Comparison of ENCODE assay signal across 8 mouse cellular contexts in the genomic region with DNA sequence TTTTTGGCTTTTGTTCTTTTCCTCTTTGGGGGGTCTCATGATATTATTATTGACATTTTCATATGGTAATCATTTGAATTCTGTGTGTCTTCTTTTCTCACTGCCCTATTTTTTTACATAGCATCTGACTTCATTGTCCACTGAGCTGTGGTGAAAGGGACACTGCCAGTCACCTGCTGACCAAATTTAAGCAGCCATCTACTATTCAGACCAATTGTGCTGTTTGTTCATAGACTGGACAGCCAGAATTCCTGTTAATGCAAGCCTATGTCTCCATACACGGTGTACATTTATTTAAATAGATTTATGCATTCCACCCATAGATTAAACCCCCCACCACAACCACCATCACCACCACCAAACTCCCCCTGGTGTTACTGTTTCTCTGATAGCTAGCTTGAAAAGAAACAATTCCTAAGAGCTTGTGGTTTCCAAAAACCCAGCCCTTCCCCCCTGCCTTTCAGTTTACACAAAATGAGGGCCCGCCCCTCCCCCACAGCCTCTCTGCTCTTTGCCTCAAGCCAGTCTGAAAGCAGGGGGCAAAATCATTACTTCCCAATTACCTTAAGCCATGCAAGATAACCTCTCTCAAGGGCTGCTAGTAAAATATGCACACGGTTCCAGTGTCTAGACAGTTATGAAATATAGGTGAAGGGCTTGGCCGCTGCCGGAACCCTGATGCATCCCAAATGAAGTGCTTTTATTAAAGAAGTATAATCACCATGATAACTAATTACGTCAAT.
DNase-seq lines count a peak whose midpoint lies in the region; ATAC-seq and TF ChIP-seq lines count a peak whose summit lies in the region.

No protein-coding gene starts in this region.

- WGBS in embryonic facial prominence, embryonic 15.5 days: 39% methylated on average over 6 of the region's 6 CpGs
- WGBS in neural tube, embryonic 12.5 days: 18% methylated on average over 6 of the region's 6 CpGs

- no peaks in the 10 kb centered on the region for H3K36me3 ChIP-seq in CH12.LX (replicated peaks in 1 of 2; ENCODE audit: control insufficient read depth in 1 of 2, insufficient read depth in 1 of 2, low read length in 1 of 2)
- H3K36me3 ChIP-seq in embryonic facial prominence, embryonic 15.5 days: no peaks in the 10 kb centered on the region
- H3K36me3 ChIP-seq in neural tube, embryonic 12.5 days: no peaks in the 10 kb centered on the region

- in situ Hi-C loops in CH12.LX (cut with MboI; ENCODE audit: low pct_ligation_motif_present, low pct_unique_long_range_greater_than_20kb, low sequenced_read_pairs): no loop called here

- TF ChIP-seq CTCF in CH12.LX (conservative IDR thresholded peaks at IDR 0.05 in 1 of 2, IDR thresholded peaks at IDR 0.05 in 1 of 2; ENCODE audit: low read depth in 2 of 2, low read length in 2 of 2): no peak

- no peaks in the 10 kb centered on the region for H3K27me3 ChIP-seq in CH12.LX (replicated peaks)
- no peaks in the 10 kb centered on the region for H3K27me3 ChIP-seq in embryonic facial prominence, embryonic 15.5 days
- no peaks in the 10 kb centered on the region for H3K27me3 ChIP-seq in neural tube, embryonic 12.5 days (replicated peaks)

- no peak overlapping the region for H3K27ac ChIP-seq in CH12.LX (ENCODE audit: insufficient read depth, low read depth)
- H3K27ac ChIP-seq in embryonic facial prominence, embryonic 15.5 days (replicated peaks): no peak overlapping the region
- peak overlapping the region; percentile 57; the same call in 1 of the 2 replicates for H3K27ac ChIP-seq in neural tube, embryonic 12.5 days

- TF ChIP-seq EP300 in CH12.LX (IDR thresholded peaks at IDR 0.05; ENCODE audit: low read length): no peak

- H3K4me2 ChIP-seq in CH12.LX (ENCODE audit: insufficient read depth, low read depth, poor library complexity, severe bottlenecking): peak overlapping the region; percentile 4; the same call in 1 of the 2 replicates
- H3K4me2 ChIP-seq in embryonic facial prominence, embryonic 15.5 days (replicated peaks): peak overlapping the region; percentile 56
- peak overlapping the region; percentile 58 for H3K4me2 ChIP-seq in neural tube, embryonic 12.5 days (replicated peaks)

- H3K9me3 ChIP-seq in CH12.LX (replicated peaks; ENCODE audit: low read length): no peaks in the 10 kb centered on the region
- no peaks in the 10 kb centered on the region for H3K9me3 ChIP-seq in embryonic facial prominence, embryonic 15.5 days (replicated peaks)
- no peaks in the 10 kb centered on the region for H3K9me3 ChIP-seq in neural tube, embryonic 12.5 days

- no peak for TF ChIP-seq POLR2A in CH12.LX (IDR thresholded peaks at IDR 0.05; ENCODE audit: low read depth, low read length)

- 0 out of 2 replicates have a peak, but pooled peaks have one; percentile 29 for ATAC-seq in embryonic facial prominence, embryonic 15.5 days (ENCODE audit: insufficient number of reproducible peaks, low FRiP score, low TSS enrichment, low read depth)
- ATAC-seq in neural tube, embryonic 12.5 days (ENCODE audit: low FRiP score, low read depth): peak; percentile 82

- no peak overlapping the region for H3K4me3 ChIP-seq in CH12.LX (replicated peaks in 1 of 3; ENCODE audit: low read depth in 2 of 3, low read length in 2 of 3, poor library complexity in 1 of 3)
- peak overlapping the region; percentile 35; the same call in 1 of the 2 replicates for H3K4me3 ChIP-seq in embryonic facial prominence, embryonic 15.5 days (replicated peaks)
- H3K4me3 ChIP-seq in neural tube, embryonic 12.5 days: no peak overlapping the region

- no peak overlapping the region for H3K9ac ChIP-seq in CH12.LX (ENCODE audit: insufficient read depth, low read depth)
- H3K9ac ChIP-seq in embryonic facial prominence, embryonic 15.5 days: no peak overlapping the region
- H3K9ac ChIP-seq in neural tube, embryonic 12.5 days: peak overlapping the region; percentile 50

- peaks cover 5 to 27% of the 10 kb centered on the region in 2 experiments; a peak in 3 of 4 replicates for H3K4me1 ChIP-seq in CH12.LX (ENCODE audit: control insufficient read depth in 1 of 2, insufficient read depth in 2 of 2)
- peaks cover 23% of the 10 kb centered on the region for H3K4me1 ChIP-seq in embryonic facial prominence, embryonic 15.5 days
- peaks cover 31% of the 10 kb centered on the region for H3K4me1 ChIP-seq in neural tube, embryonic 12.5 days

- DNase-seq in CH12.LX (ENCODE audit: extremely low read depth): peak; percentile 7
- peak; percentile 21 for DNase-seq in R1 (ENCODE audit: low read depth, low spot score)
- DNase-seq in kidney, postnatal 10 days: peak; percentile 43
- DNase-seq in urinary bladder, postnatal 25 days (ENCODE audit: low spot score): no peak
- no peak for DNase-seq in layer of hippocampus, postnatal 14 days (ENCODE audit: low spot score in 2 of 2)
- no peak for DNase-seq in gastrocnemius, postnatal 4 days (ENCODE audit: low spot score in 2 of 2)

- TF ChIP-seq RAD21 in CH12.LX (IDR thresholded peaks at IDR 0.05; ENCODE audit: low read depth, low read length): no peak

- dilution Hi-C loops in CH12.LX (cut with MboI; ENCODE audit: extremely low pct_ligation_motif_present, extremely low pct_unique_long_range_greater_than_20kb, low sequenced_read_pairs): no loop called here

- no peaks in the 10 kb centered on the region for H3K79me2 ChIP-seq in CH12.LX (replicated peaks; ENCODE audit: control insufficient read depth, extremely low read depth, insufficient read depth, poor library complexity, severe bottlenecking)

TF ChIP-seq in CH12.LX, 34 proteins besides CTCF, POLR2A, EP300 and RAD21:
- TF ChIP-seq CHD2 (IDR thresholded peaks at IDR 0.05; ENCODE audit: low read length): peak; percentile 54; the same call in 1 of the 2 replicates
- no peak for TF ChIP-seq SIN3A (IDR thresholded peaks at IDR 0.05; ENCODE audit: low read length)
TF ChIP-seq in CH12.LX: peak in this region for 1.

Comparison
In these comparisons a context has a peak if more than half of its experiments do, and no peak if none do; other contexts are left out.
1. DNase-seq: peak in CH12.LX (single experiment), R1 (single experiment) and kidney, postnatal 10 days (single experiment); none in urinary bladder, postnatal 25 days (single experiment), layer of hippocampus, postnatal 14 days (0 of 2) and gastrocnemius, postnatal 4 days (0 of 2).
2. H3K4me2 ChIP-seq: peak in every context shown above with its lines; median percentile 58 in neural tube, embryonic 12.5 days; 56 in embryonic facial prominence, embryonic 15.5 days; 4 in CH12.LX.